Mouse (Mus musculus): ENCODE data around the gene Dnajb9.
"Not testable (repeated sequence)": the region's sequence is repeated elsewhere in the genome, so short reads cannot be mapped to it uniquely, and the experiment has no call there.

Dnajb9 gene

GRCm38 (mm10) chr12:44209824-44210752, at the start of gene Dnajb9:
Gene Dnajb9 (minus strand): TSS chr12:44210326.
- DNase-seq (ENCODE audit: low read depth in 2 of 2, low spot score in 2 of 2) = peak; percentile 100

- no peak for DNase-seq (ENCODE audit: low read depth in 2 of 2, low spot score in 2 of 2)
Measured at GRCm38 (mm10) chr12:44248309-44248977, 38.3 kb upstream of the Dnajb9 start.

GRCm38 (mm10) chr12:44245739-44246138, 35.6 kb upstream of the Dnajb9 start:
- no peak for DNase-seq (ENCODE audit: low read depth in 2 of 2, low spot score in 2 of 2)

- no peak for DNase-seq (ENCODE audit: low read depth in 2 of 2, low spot score in 2 of 2)
Measured at GRCm38 (mm10) chr12:44242407-44242806, 32.3 kb upstream of the Dnajb9 start.

GRCm38 (mm10) chr12:44241090-44241489, 31.0 kb upstream of the Dnajb9 start:
- DNase-seq (ENCODE audit: low read depth in 2 of 2, low spot score in 2 of 2) = no peak

GRCm38 (mm10) chr12:44224650-44225049, 14.5 kb upstream of the Dnajb9 start:
- no peak for DNase-seq (ENCODE audit: low read depth in 2 of 2, low spot score in 2 of 2)

- DNase-seq (ENCODE audit: low read depth in 2 of 2, low spot score in 2 of 2) = no peak
Measured at GRCm38 (mm10) chr12:44223044-44223443, 12.9 kb upstream of the Dnajb9 start.

GRCm38 (mm10) chr12:44221651-44222356, 11.7 kb upstream of the Dnajb9 start:
- DNase-seq (ENCODE audit: low read depth in 2 of 2, low spot score in 2 of 2) = no peak

GRCm38 (mm10) chr12:44221070-44221469, 10.9 kb upstream of the Dnajb9 start, which contains the start of gene Pnpla8:
Gene Pnpla8 (plus strand): TSS chr12:44221370.
- DNase-seq (ENCODE audit: low read depth in 2 of 2, low spot score in 2 of 2) = not testable (repeated sequence)

GRCm38 (mm10) chr12:44211555-44211954, 1.4 kb upstream of the Dnajb9 start:
- no peak for DNase-seq (ENCODE audit: low read depth in 2 of 2, low spot score in 2 of 2)

GRCm38 (mm10) chr12:44209141-44209823, 844 bp downstream of the Dnajb9 start:
- no peak for DNase-seq (ENCODE audit: low read depth in 2 of 2, low spot score in 2 of 2)

- DNase-seq (ENCODE audit: low read depth in 2 of 2, low spot score in 2 of 2) = no peak
Measured at GRCm38 (mm10) chr12:44197873-44198525, 12.1 kb downstream of the Dnajb9 start.

GRCm38 (mm10) chr12:44181081-44181982, 28.8 kb downstream of the Dnajb9 start:
- DNase-seq (ENCODE audit: low read depth in 2 of 2, low spot score in 2 of 2) = no peak

GRCm38 (mm10) chr12:44177038-44177355, 33.1 kb downstream of the Dnajb9 start:
- DNase-seq (ENCODE audit: low read depth in 2 of 2, low spot score in 2 of 2) = no peak

GRCm38 (mm10) chr12:44176331-44177037, 33.6 kb downstream of the Dnajb9 start:
- DNase-seq (ENCODE audit: low read depth in 2 of 2, low spot score in 2 of 2) = no peak

- peak; percentile 15 to 44 for DNase-seq (ENCODE audit: low read depth in 2 of 2, low spot score in 2 of 2)
Measured at GRCm38 (mm10) chr12:44166949-44167348, 43.2 kb downstream of the Dnajb9 start.

- no peak for DNase-seq (ENCODE audit: low read depth in 2 of 2, low spot score in 2 of 2)
Measured at GRCm38 (mm10) chr12:44159349-44159748, 50.8 kb downstream of the Dnajb9 start.

Measured in CD8-positive naive resting alpha-beta T cell, adult 2 months (primary cell).